Comparison of ENCODE assay signal across 9 mouse cellular contexts in genomic region chrX:17319126-17319583, GRCm38 (mm10). TPM values are rescaled to one million over a fixed set of nuclear protein-coding genes. Genes with fewer than 3 reads are reported as not detected.
DNase-seq lines count a peak whose midpoint lies in the region; ATAC-seq lines count a peak whose summit lies in the region.
"Had no signal": no experiment of that assay in that cellular context is flagged by ENCODE, and none has a peak within 500 bp of the region (broad histone marks: within the 10 kb centered on the region; RNA-seq: fewer than 3 reads in every experiment).

Gene Efhc2, minus strand, starts transcription at chrX:17319368.

- no peak within 1 kb of the TSS for H3K27ac ChIP-seq in embryonic facial prominence, embryonic 12.5 days
- H3K27ac ChIP-seq in intestine, embryonic 14.5 days (ENCODE audit: low read depth): no peak within 1 kb of the TSS
- no peak within 1 kb of the TSS for H3K27ac ChIP-seq in liver, embryonic 15.5 days (replicated peaks)

- no peaks in the 10 kb centered on the region for H3K9me3 ChIP-seq in embryonic facial prominence, embryonic 12.5 days
- H3K9me3 ChIP-seq in intestine, embryonic 14.5 days (ENCODE audit: control insufficient read depth, low read length): no peaks in the 10 kb centered on the region
- H3K9me3 ChIP-seq in liver, embryonic 15.5 days (replicated peaks): no peaks in the 10 kb centered on the region

- H3K9ac ChIP-seq in embryonic facial prominence, embryonic 12.5 days: no peak within 1 kb of the TSS
- H3K9ac ChIP-seq in intestine, embryonic 14.5 days (ENCODE audit: low read length): no peak within 1 kb of the TSS
- H3K9ac ChIP-seq in liver, embryonic 15.5 days: no peak within 1 kb of the TSS

- peak; percentile 2 for DNase-seq in layer of hippocampus, adult 9-11 months
- no peak for DNase-seq in layer of hippocampus, adult 18-20 months (ENCODE audit: low spot score in 2 of 2)
- DNase-seq in adrenal gland, postnatal 10 days: peak; percentile 11
- peak; percentile 51 for DNase-seq in intestine, embryonic 14.5 days (ENCODE audit: low spot score)
- peak; percentile 48 for DNase-seq in retina, postnatal 1 day
- no peak for DNase-seq in gastrocnemius, postnatal 10 days

- no peaks in the 10 kb centered on the region for H3K4me1 ChIP-seq in embryonic facial prominence, embryonic 12.5 days
- no peaks in the 10 kb centered on the region for H3K4me1 ChIP-seq in intestine, embryonic 14.5 days (replicated peaks; ENCODE audit: control insufficient read depth, insufficient read depth, low read length)
- H3K4me1 ChIP-seq in liver, embryonic 15.5 days (replicated peaks): no peaks in the 10 kb centered on the region

- peak within 1 kb of the TSS; percentile 31 for H3K4me3 ChIP-seq in embryonic facial prominence, embryonic 12.5 days
- peak within 1 kb of the TSS; percentile 24 for H3K4me3 ChIP-seq in intestine, embryonic 14.5 days (ENCODE audit: low read depth, low read length)
- no peak within 1 kb of the TSS for H3K4me3 ChIP-seq in liver, embryonic 15.5 days (replicated peaks)

- H3K4me2 ChIP-seq in embryonic facial prominence, embryonic 12.5 days (replicated peaks): peak within 1 kb of the TSS; percentile 52
- peak within 1 kb of the TSS; percentile 53 for H3K4me2 ChIP-seq in intestine, embryonic 14.5 days (ENCODE audit: low read length)
- peak within 1 kb of the TSS; percentile 42 for H3K4me2 ChIP-seq in liver, embryonic 15.5 days

- no peaks in the 10 kb centered on the region for H3K36me3 ChIP-seq in embryonic facial prominence, embryonic 12.5 days
- H3K36me3 ChIP-seq in intestine, embryonic 14.5 days (ENCODE audit: control insufficient read depth, insufficient read depth, low read length): no peaks in the 10 kb centered on the region
- H3K36me3 ChIP-seq in liver, embryonic 15.5 days (replicated peaks): no peaks in the 10 kb centered on the region

- H3K27me3 ChIP-seq in embryonic facial prominence, embryonic 12.5 days: no peaks in the 10 kb centered on the region
- no peaks in the 10 kb centered on the region for H3K27me3 ChIP-seq in intestine, embryonic 14.5 days (replicated peaks; ENCODE audit: control insufficient read depth, insufficient read depth, low read length)
- H3K27me3 ChIP-seq in liver, embryonic 15.5 days: no peaks in the 10 kb centered on the region

- no peak for ATAC-seq in embryonic facial prominence, embryonic 12.5 days (ENCODE audit: insufficient number of reproducible peaks, insufficient read depth, low FRiP score, low TSS enrichment)
- peak; percentile 47; the same call in 1 of the 2 replicates for ATAC-seq in intestine, embryonic 14.5 days (replicated peaks; ENCODE audit: low FRiP score, low TSS enrichment, low read depth)
- no peak for ATAC-seq in liver, embryonic 15.5 days (ENCODE audit: insufficient read depth)

- WGBS in embryonic facial prominence, embryonic 12.5 days: 16% methylated on average over 18 of the region's 19 CpGs
- 14% methylated on average over 11 of the region's 19 CpGs for WGBS in intestine, embryonic 14.5 days
- 10% methylated on average over 19 of the region's 19 CpGs for WGBS in liver, embryonic 15.5 days (ENCODE audit: insufficient replicate concordance)

RNA-seq across cellular contexts. Expression of gene Efhc2, which starts in this region (rescaled TPM):
- 1 to 10 TPM; 1.6 to 1.7 TPM for total RNA-seq in layer of hippocampus, adult 18-20 months (2021)
- under 1 TPM; 0.69 to 0.82 TPM for total RNA-seq in adrenal gland, postnatal 10 days (2021)
- 0.42 and 0.62 TPM in 2 replicates for polyA plus RNA-seq in embryonic facial prominence, embryonic 12.5 days (2016; fragmentation: Nextera tagmentation; extraction: Ambion mirVana)
- 0.28 and 0.35 TPM in 2 replicates for polyA plus RNA-seq in intestine, embryonic 14.5 days (2014; fragmentation: Nextera tagmentation; extraction: Ambion mirVana)
- 0.05 TPM in 1 of 2 replicates, not detected in the other for polyA plus RNA-seq in liver, embryonic 15.5 days (2015; fragmentation: Nextera tagmentation; extraction: Ambion mirVana)
- total RNA-seq in gastrocnemius, postnatal 10 days (2021): under 1 TPM; 0.49 to 0.50 TPM
- total RNA-seq: MEL had no signal

Comparison
In these comparisons a context has a peak if more than half of its experiments do, and no peak if none do; other contexts are left out.
1. DNase-seq: peak in layer of hippocampus, adult 9-11 months (single experiment) and retina, postnatal 1 day (single experiment); none in layer of hippocampus, adult 18-20 months (0 of 2) and gastrocnemius, postnatal 10 days (single experiment).
2. Peak in DNase-seq in adrenal gland, postnatal 10 days; RNA of the gene not detected or under 1 TPM.
3. Peak in DNase-seq, ATAC-seq, H3K4me3 ChIP-seq and H3K4me2 ChIP-seq in intestine, embryonic 14.5 days; RNA of the gene not detected or under 1 TPM.
4. Peak in every context shown above with its lines, with median percentiles within 50 percentile points of each other: H3K4me2 ChIP-seq.